Mouse (Mus musculus) thymus, adult 18-20 months (tissue): ENCODE results near the gene Ntrk3.

Experiments used
- DNase-seq, 2 experiments: peaks; one replicate each; pipeline ENCODE4 v3.0.0; 2022; ENCODE audit warnings: mixed read lengths in 2 of 2

Gene Ntrk3

GRCm38 (mm10) chr7:78179996-78180665 lies 557.7 kb downstream of the Ntrk3 start:
- no peak for DNase-seq

DNA sequence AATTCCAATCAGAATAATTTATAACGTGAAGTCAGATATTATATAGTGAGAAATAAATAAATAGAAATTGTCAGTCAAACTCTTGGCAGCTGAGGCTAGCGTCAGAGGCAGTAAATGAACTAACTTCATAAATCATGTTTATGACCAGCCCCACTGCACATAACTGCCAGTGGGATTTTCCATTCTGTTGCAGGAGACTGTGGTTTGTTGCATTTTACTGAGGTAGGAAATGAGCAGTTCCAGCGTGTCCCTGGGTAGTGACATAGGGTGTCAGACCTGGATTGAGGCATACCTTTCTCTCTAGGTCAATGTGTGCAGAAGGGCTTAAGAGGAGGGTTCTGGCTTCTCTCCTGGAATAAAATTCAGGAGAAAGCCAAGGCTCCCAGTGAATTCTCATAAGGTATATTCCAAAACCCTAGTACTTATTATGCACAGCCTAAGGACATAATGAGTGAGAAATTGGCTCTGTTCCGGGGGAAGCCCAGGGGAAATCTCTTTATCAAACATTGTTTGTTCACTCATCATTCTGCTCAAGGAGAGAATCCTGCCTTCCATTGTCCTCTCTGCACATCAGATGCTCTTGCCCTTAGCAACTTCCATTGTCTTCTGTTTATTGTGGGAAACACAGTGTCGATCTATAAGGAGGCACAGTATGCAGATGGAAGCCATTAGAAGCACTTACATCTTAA lies 565.4 kb downstream of the Ntrk3 start:
- no peak for DNase-seq

GRCm38 (mm10) chr7:78165466-78165865 lies 572.3 kb downstream of the Ntrk3 start:
- DNase-seq = no peak

GRCm38 (mm10) chr7:78157946-78158345 lies 579.9 kb downstream of the Ntrk3 start:
- no peak for DNase-seq

DNA sequence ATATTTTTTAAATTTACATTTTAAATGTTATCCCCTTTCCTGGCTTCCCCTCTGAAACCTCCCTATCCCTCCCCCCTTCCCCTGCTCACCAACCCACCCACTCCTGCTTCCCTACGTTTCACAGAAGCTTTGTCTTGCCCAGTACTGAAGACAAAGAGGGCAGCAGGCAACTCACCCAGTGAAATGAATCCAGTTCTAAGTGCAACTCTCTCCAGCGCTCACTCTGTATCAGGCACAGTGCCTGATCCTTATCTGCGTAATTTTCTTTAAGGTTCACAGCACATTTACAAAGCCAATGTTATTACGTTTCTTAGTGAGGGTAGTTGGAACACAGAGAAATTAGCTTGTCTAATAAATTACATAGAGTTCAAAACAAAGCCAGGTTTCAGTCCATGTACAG lies 592.6 kb downstream of the Ntrk3 start:
- DNase-seq = no peak

DNA sequence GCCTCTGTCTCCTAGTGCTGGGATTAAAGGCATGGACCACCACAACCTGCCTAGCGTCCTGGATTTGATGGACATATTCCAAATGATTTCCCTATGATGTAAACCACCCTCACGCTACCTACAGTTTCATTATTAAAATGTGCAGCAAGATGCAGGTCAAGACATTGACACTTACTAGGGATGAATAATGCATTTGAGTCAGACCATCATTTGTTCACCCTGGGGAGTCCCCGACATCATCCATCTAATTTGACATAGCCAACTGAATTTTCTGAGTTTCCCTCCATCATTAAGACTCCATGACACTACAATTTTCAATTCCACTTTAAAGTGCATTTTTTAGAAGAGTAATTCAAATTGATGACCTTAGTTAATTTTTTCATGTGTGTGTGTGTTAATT lies 593.0 kb downstream of the Ntrk3 start:
- DNase-seq = no peak

DNA sequence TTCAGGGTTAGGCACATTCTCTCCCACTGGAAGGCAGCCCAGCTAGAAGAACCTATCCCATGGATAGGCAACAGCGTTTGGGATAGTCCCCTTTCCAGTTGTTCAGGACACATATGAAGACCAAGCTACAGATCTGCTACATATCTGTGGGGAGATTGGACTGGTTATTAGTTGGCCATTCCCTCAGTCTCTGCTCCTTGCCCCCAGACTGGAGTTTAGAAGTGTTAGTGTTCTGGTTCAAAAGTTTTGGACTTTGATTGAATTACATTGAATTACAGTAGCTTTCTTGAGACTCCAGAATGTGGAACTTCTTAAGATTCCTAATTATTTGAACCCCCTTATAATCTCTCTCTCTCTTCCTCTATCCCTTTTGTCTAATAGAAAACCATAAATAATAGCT lies 607.8 kb downstream of the Ntrk3 start:
- no peak for DNase-seq
